Mouse (Mus musculus): ENCODE data around the gene Kynu. TPM values are rescaled to one million over a fixed set of nuclear protein-coding genes. Genes with fewer than 3 reads are reported as not detected.

The Kynu gene
- total and polyA plus RNA-seq, 3 experiments, result 0.10 to 0.14 TPM; not detected in 1

GRCm38 (mm10) chr2:43568406-43568805 lies 13.3 kb downstream of the Kynu start:
- WGBS, result 81% methylated on average over 1 of the region's 1 CpGs
- Histone ChIP-seq H3K79me2 (replicated peaks; ENCODE audit: control insufficient read depth, insufficient read depth, low read length) (no peaks in the 10 kb centered on the region), H3K4me1 (ENCODE audit: control insufficient read depth, insufficient read depth, low read length) (no peaks in the 10 kb centered on the region), H3K27me3 (ENCODE audit: control insufficient read depth, insufficient read depth, low read length) (no peaks in the 10 kb centered on the region), H3K36me3 (ENCODE audit: control insufficient read depth, insufficient read depth, low read length) (no peaks in the 10 kb centered on the region), H3K27ac (no peak overlapping the region), H3K4me3 (no peak overlapping the region), H3K9ac (ENCODE audit: low read depth, low read length) (no peak overlapping the region)
- no peak for DNase-seq
- no peak for TF ChIP-seq POLR2A (IDR thresholded peaks at IDR 0.05; ENCODE audit: insufficient read depth, low read depth, low read length)
- no peak for TF ChIP-seq EP300 (IDR thresholded peaks at IDR 0.05; ENCODE audit: insufficient read depth, low read depth, low read length)
- TF ChIP-seq CTCF (IDR thresholded peaks at IDR 0.05), result no peak
- intact Hi-C loops (cut with DNase I), result no loop called here

GRCm38 (mm10) chr2:43573526-43573925 lies 18.4 kb downstream of the Kynu start:
- WGBS, result 83% methylated on average over 1 of the region's 1 CpGs
- Histone ChIP-seq H3K27ac (no peak overlapping the region), H3K4me3 (no peak overlapping the region), H3K9ac (ENCODE audit: low read depth, low read length) (no peak overlapping the region), H3K27me3 (ENCODE audit: control insufficient read depth, insufficient read depth, low read length) (no peaks in the 10 kb centered on the region), H3K4me1 (ENCODE audit: control insufficient read depth, insufficient read depth, low read length) (no peaks in the 10 kb centered on the region), H3K36me3 (ENCODE audit: control insufficient read depth, insufficient read depth, low read length) (no peaks in the 10 kb centered on the region), H3K79me2 (replicated peaks; ENCODE audit: control insufficient read depth, insufficient read depth, low read length) (no peaks in the 10 kb centered on the region)
- DNase-seq, result no peak
- intact Hi-C loops (cut with DNase I), result no loop called here
- TF ChIP-seq POLR2A (IDR thresholded peaks at IDR 0.05; ENCODE audit: insufficient read depth, low read depth, low read length) (no peak), CTCF (IDR thresholded peaks at IDR 0.05) (no peak), EP300 (IDR thresholded peaks at IDR 0.05; ENCODE audit: insufficient read depth, low read depth, low read length) (no peak)

GRCm38 (mm10) chr2:43583243-43583812 lies 28.2 kb downstream of the Kynu start:
- Histone ChIP-seq H3K4me1 (ENCODE audit: control insufficient read depth, insufficient read depth, low read length) (no peaks in the 10 kb centered on the region), H3K27ac (no peak overlapping the region), H3K9ac (ENCODE audit: low read depth, low read length) (no peak overlapping the region), H3K36me3 (ENCODE audit: control insufficient read depth, insufficient read depth, low read length) (no peaks in the 10 kb centered on the region), H3K4me3 (no peak overlapping the region), H3K27me3 (ENCODE audit: control insufficient read depth, insufficient read depth, low read length) (no peaks in the 10 kb centered on the region), H3K79me2 (replicated peaks; ENCODE audit: control insufficient read depth, insufficient read depth, low read length) (no peaks in the 10 kb centered on the region)
- WGBS, result 72% methylated on average over 8 of the region's 8 CpGs
- intact Hi-C loops (cut with DNase I), result no loop called here
- TF ChIP-seq CTCF (IDR thresholded peaks at IDR 0.05), result no peak
- no peak for TF ChIP-seq EP300 (IDR thresholded peaks at IDR 0.05; ENCODE audit: insufficient read depth, low read depth, low read length)
- TF ChIP-seq POLR2A (IDR thresholded peaks at IDR 0.05; ENCODE audit: insufficient read depth, low read depth, low read length), result no peak
- DNase-seq, result no peak

GRCm38 (mm10) chr2:43585508-43585907 lies 30.4 kb downstream of the Kynu start:
- intact Hi-C loops (cut with DNase I), result no loop called here
- no peak overlapping the region for H3K4me3 ChIP-seq

GRCm38 (mm10) chr2:43587832-43588231 lies 32.7 kb downstream of the Kynu start:
- 53% methylated on average over 2 of the region's 2 CpGs for WGBS
- Histone ChIP-seq H3K79me2 (replicated peaks; ENCODE audit: control insufficient read depth, insufficient read depth, low read length) (no peaks in the 10 kb centered on the region), H3K27ac (no peak overlapping the region), H3K27me3 (ENCODE audit: control insufficient read depth, insufficient read depth, low read length) (no peaks in the 10 kb centered on the region), H3K4me3 (no peak overlapping the region), H3K4me1 (ENCODE audit: control insufficient read depth, insufficient read depth, low read length) (no peaks in the 10 kb centered on the region), H3K9ac (ENCODE audit: low read depth, low read length) (no peak overlapping the region), H3K36me3 (ENCODE audit: control insufficient read depth, insufficient read depth, low read length) (no peaks in the 10 kb centered on the region)
- TF ChIP-seq POLR2A (IDR thresholded peaks at IDR 0.05; ENCODE audit: insufficient read depth, low read depth, low read length), result no peak
- TF ChIP-seq CTCF (IDR thresholded peaks at IDR 0.05), result no peak
- no peak for TF ChIP-seq EP300 (IDR thresholded peaks at IDR 0.05; ENCODE audit: insufficient read depth, low read depth, low read length)
- intact Hi-C loops (cut with DNase I), result no loop called here
- DNase-seq, result no peak

More at GRCm38 (mm10) chr2:43585508-43585907, 30.4 kb downstream of the Kynu start:
- Histone ChIP-seq H3K27ac (no peak overlapping the region), H3K36me3 (ENCODE audit: control insufficient read depth, insufficient read depth, low read length) (no peaks in the 10 kb centered on the region), H3K27me3 (ENCODE audit: control insufficient read depth, insufficient read depth, low read length) (no peaks in the 10 kb centered on the region), H3K9ac (ENCODE audit: low read depth, low read length) (no peak overlapping the region), H3K79me2 (replicated peaks; ENCODE audit: control insufficient read depth, insufficient read depth, low read length) (no peaks in the 10 kb centered on the region), H3K4me1 (ENCODE audit: control insufficient read depth, insufficient read depth, low read length) (no peaks in the 10 kb centered on the region)
- 64% methylated on average over 3 of the region's 3 CpGs for WGBS
- TF ChIP-seq EP300 (IDR thresholded peaks at IDR 0.05; ENCODE audit: insufficient read depth, low read depth, low read length), result no peak
- TF ChIP-seq CTCF (IDR thresholded peaks at IDR 0.05), result no peak
- TF ChIP-seq POLR2A (IDR thresholded peaks at IDR 0.05; ENCODE audit: insufficient read depth, low read depth, low read length), result no peak
- DNase-seq, result no peak

GRCm38 (mm10) chr2:43592001-43592704 lies 37.0 kb downstream of the Kynu start:
- no peak for TF ChIP-seq CTCF (IDR thresholded peaks at IDR 0.05)
- no peak for TF ChIP-seq POLR2A (IDR thresholded peaks at IDR 0.05; ENCODE audit: insufficient read depth, low read depth, low read length)
- no peak for TF ChIP-seq EP300 (IDR thresholded peaks at IDR 0.05; ENCODE audit: insufficient read depth, low read depth, low read length)
- Histone ChIP-seq H3K27me3 (ENCODE audit: control insufficient read depth, insufficient read depth, low read length) (no peaks in the 10 kb centered on the region), H3K9ac (ENCODE audit: low read depth, low read length) (no peak overlapping the region), H3K36me3 (ENCODE audit: control insufficient read depth, insufficient read depth, low read length) (no peaks in the 10 kb centered on the region), H3K4me3 (no peak overlapping the region), H3K27ac (no peak overlapping the region), H3K79me2 (replicated peaks; ENCODE audit: control insufficient read depth, insufficient read depth, low read length) (no peaks in the 10 kb centered on the region), H3K4me1 (ENCODE audit: control insufficient read depth, insufficient read depth, low read length) (no peaks in the 10 kb centered on the region)
- intact Hi-C loops (cut with DNase I), result no loop called here
- 45% methylated on average over 1 of the region's 1 CpGs for WGBS
- no peak for DNase-seq
